In the genomic region with DNA sequence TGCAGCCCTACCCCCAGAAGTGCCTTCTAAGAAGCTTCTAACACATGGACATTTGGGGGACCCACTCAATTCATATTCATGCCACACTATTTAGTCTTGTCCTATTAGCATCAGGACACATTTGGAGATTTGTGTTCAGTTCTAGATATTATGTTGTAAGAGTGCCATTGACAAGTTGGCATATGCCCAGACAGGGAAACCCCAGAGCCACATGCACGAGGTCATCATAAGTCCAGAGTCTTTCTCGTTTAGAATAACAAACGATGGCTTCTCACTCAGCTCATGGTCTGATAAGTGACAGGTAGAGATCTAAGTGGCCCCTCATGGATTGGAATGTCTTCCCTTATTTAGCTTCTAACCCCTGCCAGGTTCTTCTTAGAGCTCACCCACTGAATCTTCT, we compare ENCODE assay signal across 24 mouse cellular contexts.
"Had no signal": no experiment of that assay in that cellular context is flagged by ENCODE, and none has a peak within 500 bp of the region (broad histone marks: within the 10 kb centered on the region; RNA-seq: fewer than 3 reads in every experiment).

No protein-coding gene starts in this region.

- ATAC-seq: hindbrain, embryonic 16.5 days; inflammation-experienced regulatory T-cells, adult 6 months; intestine, embryonic 15.5 days; intestine, postnatal 0 days had no signal

- H3K4me1 ChIP-seq: hindbrain, embryonic 10.5 days; hindbrain, embryonic 12.5 days; limb, embryonic 10.5 days; limb, embryonic 12.5 days had no signal

- H3K9ac ChIP-seq: heart, embryonic 12.5 days; hindbrain, embryonic 12.5 days; hindbrain, embryonic 14.5 days; intestine, embryonic 15.5 days; limb, embryonic 12.5 days; liver, embryonic 14.5 days had no signal

- H3K27ac ChIP-seq: gastrocnemius, adult 2 months; heart, adult 2 months; hindbrain, embryonic 10.5 days; hindbrain, embryonic 12.5 days; hindbrain, embryonic 14.5 days; intestine, embryonic 15.5 days; layer of hippocampus, adult 2 months; limb, embryonic 10.5 days; limb, embryonic 12.5 days; liver, embryonic 14.5 days had no signal

- H3K9me3 ChIP-seq: heart, embryonic 12.5 days; hindbrain, embryonic 10.5 days; hindbrain, embryonic 12.5 days; intestine, embryonic 15.5 days; limb, embryonic 10.5 days; limb, embryonic 12.5 days had no signal

- H3K27me3 ChIP-seq: heart, embryonic 12.5 days; hindbrain, embryonic 12.5 days; intestine, embryonic 15.5 days; limb, embryonic 12.5 days had no signal

- H3K4me3 ChIP-seq: gastrocnemius, adult 2 months; heart, adult 2 months; heart, embryonic 12.5 days; hindbrain, embryonic 10.5 days; hindbrain, embryonic 12.5 days; intestine, embryonic 15.5 days; layer of hippocampus, adult 2 months; limb, embryonic 10.5 days; limb, embryonic 12.5 days had no signal

- H3K4me2 ChIP-seq: heart, embryonic 12.5 days; hindbrain, embryonic 12.5 days; hindbrain, embryonic 14.5 days; intestine, embryonic 15.5 days; limb, embryonic 12.5 days; liver, embryonic 11.5 days had no signal

- H3K36me3 ChIP-seq: heart, embryonic 12.5 days; hindbrain, embryonic 10.5 days; hindbrain, embryonic 12.5 days; intestine, embryonic 15.5 days; limb, embryonic 10.5 days; limb, embryonic 12.5 days had no signal

- DNase-seq: gastrocnemius, adult 2 months; gastrocnemius, postnatal 10 days; gastrocnemius, postnatal 25 days; heart, adult 2 months; heart, postnatal 10 days; heart, postnatal 4 days; kidney, adult 18-20 months; kidney, adult 8-10 months; kidney, postnatal 10 days; kidney, postnatal 25 days; kidney, postnatal 4 days had no signal
